Mouse (Mus musculus) heart, embryonic 10.5 days (tissue): ENCODE measurements around the gene Gm5294. TPM values are rescaled to one million over a fixed set of nuclear protein-coding genes. Genes with fewer than 3 reads are reported as not detected.

Source experiments
- DNase-seq: peaks from one replicate; pipeline ENCODE4 v3.0.0-alpha.2; 2017; ENCODE audit warnings: low spot score
- H3K27ac ChIP-seq: fragments of 300-500 bp; sonication (generic); 2 replicates; pipeline ENCODE4 v1.5.1; 2016; ENCODE audit warnings: mild to moderate bottlenecking
- H3K27me3 ChIP-seq: fragments of 300-500 bp; sonication (generic); 2 replicates; pipeline ENCODE4 v1.6.1; 2016; ENCODE audit warnings: mild to moderate bottlenecking; ENCODE audit not compliant: poor library complexity, insufficient read depth, severe bottlenecking
- H3K36me3 ChIP-seq: fragments of 300-500 bp; sonication (generic); 2 replicates; pipeline ENCODE4 v1.6.1; 2016; ENCODE audit warnings: mild to moderate bottlenecking, moderate library complexity
- H3K4me1 ChIP-seq: fragments of 300-500 bp; sonication (generic); 2 replicates; pipeline ENCODE4 v1.6.1; 2016; ENCODE audit warnings: mild to moderate bottlenecking
- H3K4me3 ChIP-seq: fragments of 300-500 bp; sonication (generic); 2 replicates; pipeline ENCODE4 v1.5.1; 2016; ENCODE audit warnings: mild to moderate bottlenecking, moderate library complexity
- H3K9me3 ChIP-seq: fragments of 300-500 bp; sonication (generic); 2 replicates; pipeline ENCODE4 v1.6.1; 2016; ENCODE audit warnings: mild to moderate bottlenecking, moderate library complexity
- WGBS: fragments of 180-500 bp; shearing (Covaris S2); methylation state at CpG from one replicate; pipeline ENCODE4 v1.1.7; 2016; 5-methylcytosine and 5-hydroxymethylcytosine counted together
- polyA plus RNA-seq: library from polyadenylated mRNA; unstranded; fragments of >200 nt; fragmentation: Nextera tagmentation; extraction: Ambion mirVana; gene quantifications from 2 replicates; pipeline ENCODE4 v1.2.1, GENCODE M21; 2016

Gm5294 gene
- polyA plus RNA-seq, result not detected in 2 replicates

- peaks cover 71% of the 10 kb centered on the region for H3K27me3 ChIP-seq
- no peak for DNase-seq
- peak within 1 kb of the TSS; percentile 57 for H3K4me3 ChIP-seq
- peaks cover 3% of the 10 kb centered on the region; the same call in 1 of the 2 replicates for H3K9me3 ChIP-seq
- peaks cover 17% of the 10 kb centered on the region for H3K4me1 ChIP-seq
- 6% methylated on average over 21 of the region's 21 CpGs for WGBS
- H3K36me3 ChIP-seq, result no peaks in the 10 kb centered on the region
- H3K27ac ChIP-seq, result peak within 1 kb of the TSS; percentile 13; the same call in 1 of the 2 replicates
Measured at GRCm38 (mm10) chr5:138819780-138820179, at the start of gene Gm5294. Gm5294 (plus strand) TSS chr5:138820080.

- no peak for DNase-seq
- no peaks in the 10 kb centered on the region for H3K27me3 ChIP-seq
- WGBS, result 88% methylated on average over 5 of the region's 5 CpGs
- H3K4me1 ChIP-seq, result peaks cover 11% of the 10 kb centered on the region
- no peaks in the 10 kb centered on the region for H3K36me3 ChIP-seq
- H3K4me3 ChIP-seq, result no peak overlapping the region
- no peak overlapping the region for H3K27ac ChIP-seq
- H3K9me3 ChIP-seq, result no peaks in the 10 kb centered on the region
Measured at GRCm38 (mm10) chr5:138775096-138775495, 44.8 kb upstream of the Gm5294 start.

- H3K36me3 ChIP-seq, result no peaks in the 10 kb centered on the region
- H3K27me3 ChIP-seq, result no peaks in the 10 kb centered on the region
- H3K4me3 ChIP-seq, result no peak overlapping the region
- no peak overlapping the region for H3K27ac ChIP-seq
- 77% methylated on average over 1 of the region's 1 CpGs for WGBS
- DNase-seq, result no peak
- H3K9me3 ChIP-seq, result no peaks in the 10 kb centered on the region
- H3K4me1 ChIP-seq, result peaks cover 11% of the 10 kb centered on the region
Measured at GRCm38 (mm10) chr5:138776346-138776745, 43.5 kb upstream of the Gm5294 start.

GRCm38 (mm10) chr5:138778731-138779463, 41.0 kb upstream of the Gm5294 start:
- peaks cover 21% of the 10 kb centered on the region for H3K4me1 ChIP-seq
- WGBS, result 71% methylated on average over 9 of the region's 9 CpGs
- no peaks in the 10 kb centered on the region for H3K9me3 ChIP-seq
- H3K36me3 ChIP-seq, result no peaks in the 10 kb centered on the region
- no peak overlapping the region for H3K27ac ChIP-seq
- 0 out of 2 replicates have a peak, but pooled peaks cover under 1% of the 10 kb centered on the region for H3K27me3 ChIP-seq
- DNase-seq, result no peak
- no peak overlapping the region for H3K4me3 ChIP-seq

GRCm38 (mm10) chr5:138779655-138780054, 40.2 kb upstream of the Gm5294 start:
- Histone ChIP-seq H3K9me3 (no peaks in the 10 kb centered on the region), H3K4me1 (peaks cover 21% of the 10 kb centered on the region), H3K4me3 (no peak overlapping the region), H3K27me3 (0 out of 2 replicates have a peak, but pooled peaks cover 5% of the 10 kb centered on the region), H3K27ac (no peak overlapping the region), H3K36me3 (no peaks in the 10 kb centered on the region)
- 80% methylated on average over 3 of the region's 3 CpGs for WGBS
- no peak for DNase-seq

- H3K9me3 ChIP-seq, result no peaks in the 10 kb centered on the region
- no peak overlapping the region for H3K4me3 ChIP-seq
- 94% methylated on average over 1 of the region's 1 CpGs for WGBS
- H3K27me3 ChIP-seq, result 0 out of 2 replicates have a peak, but pooled peaks cover 9% of the 10 kb centered on the region
- no peaks in the 10 kb centered on the region for H3K36me3 ChIP-seq
- H3K27ac ChIP-seq, result no peak overlapping the region
- peaks cover 18% of the 10 kb centered on the region for H3K4me1 ChIP-seq
- no peak for DNase-seq
Measured at GRCm38 (mm10) chr5:138782697-138783096, 37.2 kb upstream of the Gm5294 start.

- Histone ChIP-seq H3K4me1 (peaks cover 18% of the 10 kb centered on the region), H3K4me3 (no peak overlapping the region), H3K36me3 (no peaks in the 10 kb centered on the region), H3K27ac (no peak overlapping the region), H3K9me3 (no peaks in the 10 kb centered on the region), H3K27me3 (0 out of 2 replicates have a peak, but pooled peaks cover 9% of the 10 kb centered on the region)
- 62% methylated on average over 8 of the region's 8 CpGs for WGBS
- no peak for DNase-seq
Measured at GRCm38 (mm10) chr5:138783181-138783580, 36.7 kb upstream of the Gm5294 start.

GRCm38 (mm10) chr5:138785986-138786515, 33.8 kb upstream of the Gm5294 start:
- H3K4me3 ChIP-seq, result no peak overlapping the region
- H3K9me3 ChIP-seq, result no peaks in the 10 kb centered on the region
- no peak overlapping the region for H3K27ac ChIP-seq
- H3K4me1 ChIP-seq, result peaks cover 33% of the 10 kb centered on the region
- no peaks in the 10 kb centered on the region for H3K36me3 ChIP-seq
- DNase-seq, result no peak
- peaks cover 14% of the 10 kb centered on the region; the same call in 1 of the 2 replicates for H3K27me3 ChIP-seq
- WGBS, result 85% methylated on average over 3 of the region's 3 CpGs

GRCm38 (mm10) chr5:138787648-138788047, 32.2 kb upstream of the Gm5294 start:
- Histone ChIP-seq H3K4me3 (no peak overlapping the region), H3K36me3 (peaks cover 7% of the 10 kb centered on the region; the same call in 1 of the 2 replicates), H3K27me3 (peaks cover 14% of the 10 kb centered on the region; the same call in 1 of the 2 replicates), H3K4me1 (peaks cover 40% of the 10 kb centered on the region), H3K27ac (no peak overlapping the region), H3K9me3 (no peaks in the 10 kb centered on the region)
- DNase-seq, result no peak
- WGBS, result 78% methylated on average over 7 of the region's 7 CpGs

- Histone ChIP-seq H3K9me3 (no peaks in the 10 kb centered on the region), H3K4me3 (no peak overlapping the region), H3K27ac (no peak overlapping the region), H3K4me1 (peaks cover 30% of the 10 kb centered on the region), H3K36me3 (peaks cover 7% of the 10 kb centered on the region; the same call in 1 of the 2 replicates), H3K27me3 (peaks cover 14% of the 10 kb centered on the region; the same call in 1 of the 2 replicates)
- DNase-seq, result no peak
- WGBS, result 58% methylated on average over 11 of the region's 11 CpGs
Measured at GRCm38 (mm10) chr5:138788481-138789211, 31.2 kb upstream of the Gm5294 start.

- no peak for DNase-seq
- Histone ChIP-seq H3K9me3 (no peaks in the 10 kb centered on the region), H3K4me1 (peaks cover 30% of the 10 kb centered on the region), H3K27me3 (peaks cover 9% of the 10 kb centered on the region; the same call in 1 of the 2 replicates), H3K27ac (no peak overlapping the region), H3K36me3 (peaks cover 7% of the 10 kb centered on the region; the same call in 1 of the 2 replicates), H3K4me3 (no peak overlapping the region)
- 84% methylated on average over 11 of the region's 11 CpGs for WGBS
Measured at GRCm38 (mm10) chr5:138790954-138791480, 28.9 kb upstream of the Gm5294 start.

- Histone ChIP-seq H3K4me3 (no peak overlapping the region), H3K4me1 (0 out of 2 replicates have a peak, but pooled peaks cover 10% of the 10 kb centered on the region), H3K27ac (no peak overlapping the region), H3K9me3 (no peaks in the 10 kb centered on the region), H3K27me3 (0 out of 2 replicates have a peak, but pooled peaks cover 9% of the 10 kb centered on the region), H3K36me3 (0 out of 2 replicates have a peak, but pooled peaks cover 4% of the 10 kb centered on the region)
- DNase-seq, result no peak
- 49% methylated on average over 7 of the region's 7 CpGs for WGBS
Measured at GRCm38 (mm10) chr5:138801588-138802116, 18.2 kb upstream of the Gm5294 start.
